19 mouse cellular contexts compared by ENCODE assay signal in the genomic region with DNA sequence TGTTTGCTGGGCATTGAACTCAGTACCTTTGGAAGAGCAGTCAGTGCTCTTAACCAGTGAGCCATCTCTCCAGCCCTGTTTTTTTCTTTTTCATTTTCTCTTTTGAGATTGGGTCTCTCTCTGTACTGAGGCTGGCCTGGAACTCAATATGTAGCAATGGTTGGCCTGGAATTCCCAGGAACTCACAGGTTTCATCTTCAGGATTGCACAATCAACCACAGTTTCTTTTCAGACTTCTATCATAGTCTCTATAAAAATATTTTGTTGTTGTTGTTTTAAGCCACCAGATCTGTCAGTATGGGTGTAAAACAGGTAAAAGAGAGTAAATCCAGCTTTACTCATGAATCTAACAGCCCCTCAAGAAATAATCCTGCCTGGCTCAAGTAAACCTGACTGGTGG. TPM values are rescaled to one million over a fixed set of nuclear protein-coding genes. Genes with fewer than 3 reads are reported as not detected.
"Had no signal": no experiment of that assay in that cellular context is flagged by ENCODE, and none has a peak within 500 bp of the region (broad histone marks: within the 10 kb centered on the region; RNA-seq: fewer than 3 reads in every experiment).

No protein-coding gene starts in this region.

- H3K4me2 ChIP-seq: kidney, embryonic 15.5 days; liver, embryonic 13.5 days; midbrain, embryonic 11.5 days; neural tube, embryonic 12.5 days; stomach, embryonic 15.5 days had no signal

- DNase-seq: kidney, postnatal 10 days; kidney, postnatal 36 days; layer of hippocampus, postnatal 36 days; liver, embryonic 13.5 days; lung, adult 2 months; lung, postnatal 14 days; lung, postnatal 4 days; midbrain, embryonic 14.5 days; retina, postnatal 1 day; right cerebral cortex, postnatal 25 days; spleen, adult 18-20 months; thymus, postnatal 25 days had no signal

- H3K9ac ChIP-seq: kidney, embryonic 15.5 days; liver, embryonic 13.5 days; neural tube, embryonic 12.5 days; stomach, embryonic 15.5 days had no signal

- H3K27ac ChIP-seq: kidney, embryonic 15.5 days; left cerebral cortex, adult 2 months; liver, embryonic 13.5 days; neural tube, embryonic 12.5 days; stomach, embryonic 15.5 days had no signal

- H3K9me3 ChIP-seq: kidney, embryonic 15.5 days; liver, embryonic 13.5 days; neural tube, embryonic 12.5 days; stomach, embryonic 15.5 days had no signal

- H3K27me3 ChIP-seq: kidney, embryonic 15.5 days; liver, embryonic 13.5 days; neural tube, embryonic 12.5 days; stomach, embryonic 15.5 days had no signal

- H3K4me1 ChIP-seq: liver, embryonic 13.5 days; neural tube, embryonic 12.5 days; stomach, embryonic 15.5 days had no signal

- H3K36me3 ChIP-seq: kidney, embryonic 15.5 days; liver, embryonic 13.5 days; neural tube, embryonic 12.5 days; stomach, embryonic 15.5 days had no signal

- H3K4me3 ChIP-seq: kidney, embryonic 15.5 days; left cerebral cortex, adult 2 months; liver, embryonic 13.5 days; neural tube, embryonic 12.5 days; stomach, embryonic 15.5 days had no signal

RNA-seq across cellular contexts. Expression of a gene that starts 24.9 kb away (rescaled TPM):
- total RNA-seq: liver, adult 2 months; megakaryocyte-erythroid progenitor cell, adult 5-6 weeks had no signal

RNA-seq across cellular contexts. Expression of a gene that starts 32.3 kb away (rescaled TPM):
- total RNA-seq: left cerebral cortex, adult 2 months had no signal
